Mouse (Mus musculus): Measurements from ENCODE around the gene Git1. TPM values are rescaled to one million over a fixed set of nuclear protein-coding genes. Genes with fewer than 3 reads are reported as not detected.

The Git1 gene
- total and polyA plus RNA-seq, 2 experiments: 2.8 to 11.2 TPM

- no peaks in the 10 kb centered on the region for H3K79me2 ChIP-seq (ENCODE audit: control insufficient read depth, insufficient read depth, low read length)
- no peak overlapping the region for H3K27ac ChIP-seq (replicated peaks; ENCODE audit: insufficient read depth, low read depth, low read length)
- TF ChIP-seq CTCF (IDR thresholded peaks at IDR 0.05; ENCODE audit: low read depth, low read length): no peak
- TF ChIP-seq POLR2A (IDR thresholded peaks at IDR 0.05; ENCODE audit: extremely low read depth, insufficient read depth, low read length): no peak
- no peaks in the 10 kb centered on the region for H3K36me3 ChIP-seq (ENCODE audit: control insufficient read depth, insufficient read depth, low read length)
- H3K4me3 ChIP-seq (ENCODE audit: insufficient read depth, low read depth, low read length): no peak overlapping the region
- no peak overlapping the region for H3K9ac ChIP-seq (ENCODE audit: low read depth, low read length)
- no peak for DNase-seq (ENCODE audit: extremely low read depth, low read depth, low spot score)
- H3K4me1 ChIP-seq (ENCODE audit: control insufficient read depth, insufficient read depth, low read length): peaks cover 3% of the 10 kb centered on the region; the same call in 1 of the 2 replicates
- WGBS: 90% methylated on average over 9 of the region's 9 CpGs
- no peaks in the 10 kb centered on the region for H3K27me3 ChIP-seq (ENCODE audit: control insufficient read depth, insufficient read depth, low read length)
These were observed 25.0 kb upstream of the Git1 start for GRCm38 (mm10) chr11:77468397-77468796.

GRCm38 (mm10) chr11:77471407-77471806 is 22.0 kb upstream of the Git1 start:
- no peak overlapping the region for H3K4me3 ChIP-seq (ENCODE audit: insufficient read depth, low read depth, low read length)
- H3K79me2 ChIP-seq (ENCODE audit: control insufficient read depth, insufficient read depth, low read length): no peaks in the 10 kb centered on the region
- H3K9ac ChIP-seq (ENCODE audit: low read depth, low read length): no peak overlapping the region
- no peak overlapping the region for H3K27ac ChIP-seq (replicated peaks; ENCODE audit: insufficient read depth, low read depth, low read length)
- H3K27me3 ChIP-seq (ENCODE audit: control insufficient read depth, insufficient read depth, low read length): no peaks in the 10 kb centered on the region
- DNase-seq (ENCODE audit: extremely low read depth, low read depth, low spot score): no peak
- 93% methylated on average over 29 of the region's 29 CpGs for WGBS
- peaks cover 3% of the 10 kb centered on the region; the same call in 1 of the 2 replicates for H3K4me1 ChIP-seq (ENCODE audit: control insufficient read depth, insufficient read depth, low read length)
- H3K36me3 ChIP-seq (ENCODE audit: control insufficient read depth, insufficient read depth, low read length): no peaks in the 10 kb centered on the region
- TF ChIP-seq CTCF (IDR thresholded peaks at IDR 0.05; ENCODE audit: low read depth, low read length) (no peak), POLR2A (IDR thresholded peaks at IDR 0.05; ENCODE audit: extremely low read depth, insufficient read depth, low read length) (no peak)

- Histone ChIP-seq H3K27ac (replicated peaks; ENCODE audit: insufficient read depth, low read depth, low read length) (no peak overlapping the region), H3K4me3 (ENCODE audit: insufficient read depth, low read depth, low read length) (no peak overlapping the region), H3K27me3 (ENCODE audit: control insufficient read depth, insufficient read depth, low read length) (no peaks in the 10 kb centered on the region), H3K4me1 (ENCODE audit: control insufficient read depth, insufficient read depth, low read length) (0 out of 2 replicates have a peak, but pooled peaks cover 5% of the 10 kb centered on the region), H3K9ac (ENCODE audit: low read depth, low read length) (no peak overlapping the region), H3K79me2 (ENCODE audit: control insufficient read depth, insufficient read depth, low read length) (no peaks in the 10 kb centered on the region), H3K36me3 (ENCODE audit: control insufficient read depth, insufficient read depth, low read length) (no peaks in the 10 kb centered on the region)
- TF ChIP-seq CTCF (IDR thresholded peaks at IDR 0.05; ENCODE audit: low read depth, low read length) (no peak), POLR2A (IDR thresholded peaks at IDR 0.05; ENCODE audit: extremely low read depth, insufficient read depth, low read length) (no peak)
- WGBS: 95% methylated on average over 16 of the region's 16 CpGs
- DNase-seq (ENCODE audit: extremely low read depth, low read depth, low spot score): no peak
These were observed 20.6 kb upstream of the Git1 start for GRCm38 (mm10) chr11:77472775-77473174.

GRCm38 (mm10) chr11:77476216-77476615 is 17.1 kb upstream of the Git1 start:
- WGBS: 97% methylated on average over 14 of the region's 14 CpGs
- TF ChIP-seq POLR2A (IDR thresholded peaks at IDR 0.05; ENCODE audit: extremely low read depth, insufficient read depth, low read length): no peak
- Histone ChIP-seq H3K4me3 (ENCODE audit: insufficient read depth, low read depth, low read length) (no peak overlapping the region), H3K27me3 (ENCODE audit: control insufficient read depth, insufficient read depth, low read length) (no peaks in the 10 kb centered on the region), H3K79me2 (ENCODE audit: control insufficient read depth, insufficient read depth, low read length) (no peaks in the 10 kb centered on the region), H3K4me1 (ENCODE audit: control insufficient read depth, insufficient read depth, low read length) (0 out of 2 replicates have a peak, but pooled peaks cover 5% of the 10 kb centered on the region), H3K9ac (ENCODE audit: low read depth, low read length) (no peak overlapping the region), H3K27ac (replicated peaks; ENCODE audit: insufficient read depth, low read depth, low read length) (no peak overlapping the region), H3K36me3 (ENCODE audit: control insufficient read depth, insufficient read depth, low read length) (no peaks in the 10 kb centered on the region)
- no peak for DNase-seq (ENCODE audit: extremely low read depth, low read depth, low spot score)

- Histone ChIP-seq H3K36me3 (ENCODE audit: control insufficient read depth, insufficient read depth, low read length) (no peaks in the 10 kb centered on the region), H3K27ac (replicated peaks; ENCODE audit: insufficient read depth, low read depth, low read length) (no peak overlapping the region), H3K79me2 (ENCODE audit: control insufficient read depth, insufficient read depth, low read length) (no peaks in the 10 kb centered on the region), H3K4me1 (ENCODE audit: control insufficient read depth, insufficient read depth, low read length) (0 out of 2 replicates have a peak, but pooled peaks cover 5% of the 10 kb centered on the region), H3K4me3 (ENCODE audit: insufficient read depth, low read depth, low read length) (no peak overlapping the region), H3K27me3 (ENCODE audit: control insufficient read depth, insufficient read depth, low read length) (no peaks in the 10 kb centered on the region), H3K9ac (ENCODE audit: low read depth, low read length) (no peak overlapping the region)
- DNase-seq (ENCODE audit: extremely low read depth, low read depth, low spot score): peak; percentile 59
- 32% methylated on average over 6 of the region's 6 CpGs for WGBS
- TF ChIP-seq POLR2A (IDR thresholded peaks at IDR 0.05; ENCODE audit: extremely low read depth, insufficient read depth, low read length): no peak
- TF ChIP-seq CTCF (IDR thresholded peaks at IDR 0.05; ENCODE audit: low read depth, low read length): no peak
These were observed 16.5 kb upstream of the Git1 start for GRCm38 (mm10) chr11:77476895-77477294.

GRCm38 (mm10) chr11:77483043-77483442 is 10.3 kb upstream of the Git1 start:
- H3K27ac ChIP-seq (replicated peaks; ENCODE audit: insufficient read depth, low read depth, low read length): no peak overlapping the region
- WGBS: 73% methylated on average over 3 of the region's 3 CpGs

More at GRCm38 (mm10) chr11:77483043-77483442, 10.3 kb upstream of the Git1 start:
- no peaks in the 10 kb centered on the region for H3K27me3 ChIP-seq (ENCODE audit: control insufficient read depth, insufficient read depth, low read length)
- no peaks in the 10 kb centered on the region for H3K36me3 ChIP-seq (ENCODE audit: control insufficient read depth, insufficient read depth, low read length)
- no peaks in the 10 kb centered on the region for H3K4me1 ChIP-seq (ENCODE audit: control insufficient read depth, insufficient read depth, low read length)
- H3K9ac ChIP-seq (ENCODE audit: low read depth, low read length): no peak overlapping the region
- no peak overlapping the region for H3K4me3 ChIP-seq (ENCODE audit: insufficient read depth, low read depth, low read length)
- no peak for DNase-seq (ENCODE audit: extremely low read depth, low read depth, low spot score)
- 0 out of 2 replicates have a peak, but pooled peaks cover 5% of the 10 kb centered on the region for H3K79me2 ChIP-seq (ENCODE audit: control insufficient read depth, insufficient read depth, low read length)
- TF ChIP-seq CTCF (IDR thresholded peaks at IDR 0.05; ENCODE audit: low read depth, low read length): no peak

All from liver, adult 2 months (tissue).